Mouse (Mus musculus): ENCODE data around the gene Gm15294. TPM values are rescaled to one million over a fixed set of nuclear protein-coding genes. Genes with fewer than 3 reads are reported as not detected.

Gm15294 gene
- polyA plus RNA-seq (2014; fragmentation: Nextera tagmentation; extraction: Ambion mirVana): 0.39 TPM in 1 of 2 replicates, not detected in the other

DNA sequence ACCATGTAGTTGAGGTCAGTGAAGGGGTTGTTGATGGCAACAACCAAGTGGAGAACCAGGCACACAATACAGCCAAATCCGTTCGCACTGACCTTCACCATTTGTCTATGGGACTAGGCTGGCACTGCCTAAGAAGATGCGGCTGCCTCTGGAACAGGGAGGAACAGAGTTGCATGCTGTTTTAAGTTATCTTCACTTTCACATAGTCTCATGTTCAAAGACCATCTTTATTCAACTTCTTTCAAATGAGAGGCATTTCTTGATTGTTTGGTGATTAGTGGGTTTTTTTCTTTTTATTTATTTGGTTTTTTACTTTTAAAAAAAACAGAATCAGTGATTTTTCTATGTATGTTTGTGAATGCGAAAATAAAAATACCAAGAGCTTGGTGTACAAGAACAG is at the start of gene Gm15294:
TSS of gene Gm15294 (minus strand) at position 101 of the 400 bp plus-strand sequence.
- Histone ChIP-seq H3K4me3 (ENCODE audit: low read depth, low read length) (no peak within 1 kb of the TSS), H3K36me3 (ENCODE audit: insufficient read depth) (no peaks in the 10 kb centered on the region), H3K9ac (no peak within 1 kb of the TSS), H3K4me2 (no peak within 1 kb of the TSS), H3K27me3 (ENCODE audit: insufficient read depth, low read length) (no peaks in the 10 kb centered on the region), H3K9me3 (ENCODE audit: low read depth, low read length) (no peaks in the 10 kb centered on the region), H3K27ac (ENCODE audit: low read depth) (no peak within 1 kb of the TSS), H3K4me1 (ENCODE audit: insufficient read depth) (no peaks in the 10 kb centered on the region)
- whole genome bisulfite sequencing: 93% methylated on average over 4 of the region's 4 CpGs
- no peak for TF ChIP-seq CTCF (IDR thresholded peaks at IDR 0.05; ENCODE audit: low read depth)
- DNase-seq (no peak), ATAC-seq (ENCODE audit: insufficient read depth) (no peak)

DNA sequence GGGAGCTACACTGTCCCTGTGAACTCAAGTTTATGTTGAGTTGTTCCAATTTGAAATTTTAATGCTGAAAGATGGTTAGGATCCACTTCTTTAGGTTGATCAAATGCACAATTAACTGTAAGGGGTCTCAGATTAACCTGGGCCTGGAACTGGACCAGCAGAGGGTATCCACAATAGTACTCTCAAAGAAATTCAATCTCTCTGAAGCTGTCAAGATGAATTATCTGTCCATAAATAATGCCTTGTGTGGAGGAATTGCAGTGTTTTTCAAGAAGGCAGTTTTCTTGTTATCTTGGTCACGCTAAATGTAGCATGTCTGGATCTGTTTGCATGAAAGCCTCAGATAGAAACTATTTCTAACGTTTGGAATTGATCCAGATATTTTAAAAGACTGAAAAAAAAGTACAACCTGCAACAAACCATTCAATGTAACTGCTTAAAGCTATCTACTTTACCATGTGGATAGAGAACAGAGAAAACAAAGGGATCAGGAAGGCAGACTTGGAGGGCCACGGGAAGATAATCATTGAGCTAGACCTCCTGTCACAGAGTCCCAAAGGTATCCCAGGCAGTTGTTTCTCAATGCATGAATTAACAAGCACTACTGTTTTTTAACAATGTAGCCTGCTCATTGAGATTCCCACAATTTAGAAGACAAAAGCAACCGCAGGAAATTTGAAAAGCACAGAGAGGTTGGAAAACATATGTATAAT is 9.5 kb upstream of the Gm15294 start:
- WGBS: 61% methylated on average over 4 of the region's 4 CpGs
- DNase-seq (no peak), ATAC-seq (ENCODE audit: insufficient read depth) (no peak)
- Histone ChIP-seq H3K36me3 (ENCODE audit: insufficient read depth) (no peaks in the 10 kb centered on the region), H3K4me2 (no peak overlapping the region), H3K9ac (no peak overlapping the region), H3K4me3 (ENCODE audit: low read depth, low read length) (no peak overlapping the region), H3K4me1 (ENCODE audit: insufficient read depth) (no peaks in the 10 kb centered on the region), H3K27me3 (ENCODE audit: insufficient read depth, low read length) (no peaks in the 10 kb centered on the region), H3K9me3 (ENCODE audit: low read depth, low read length) (no peaks in the 10 kb centered on the region), H3K27ac (ENCODE audit: low read depth) (no peak overlapping the region)
- TF ChIP-seq CTCF (IDR thresholded peaks at IDR 0.05; ENCODE audit: low read depth): no peak

DNA sequence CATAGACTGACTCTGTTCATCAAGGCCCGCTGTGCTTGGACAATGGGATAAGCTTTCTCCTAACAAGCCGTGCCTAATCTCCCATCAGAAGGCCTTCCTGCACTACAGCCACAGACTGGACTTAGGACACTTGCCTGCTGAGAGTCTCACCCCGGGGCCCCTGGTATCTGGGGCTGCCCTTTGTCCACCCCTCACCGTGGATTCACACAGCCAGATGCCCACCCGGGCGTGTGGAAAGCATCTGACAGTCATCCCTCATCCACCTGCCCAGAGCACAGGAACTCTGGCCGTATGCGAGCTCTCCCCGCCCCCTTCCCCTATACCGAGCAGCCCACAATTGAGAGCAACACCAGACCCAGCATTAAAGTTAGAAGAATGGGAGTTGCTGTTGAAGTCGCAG is 1.0 kb downstream of the Gm15294 start:
- TF ChIP-seq CTCF (IDR thresholded peaks at IDR 0.05; ENCODE audit: low read depth): no peak
- Histone ChIP-seq H3K4me3 (ENCODE audit: low read depth, low read length) (no peak overlapping the region), H3K27ac (ENCODE audit: low read depth) (no peak overlapping the region), H3K4me1 (ENCODE audit: insufficient read depth) (no peaks in the 10 kb centered on the region), H3K9me3 (ENCODE audit: low read depth, low read length) (no peaks in the 10 kb centered on the region), H3K27me3 (ENCODE audit: insufficient read depth, low read length) (no peaks in the 10 kb centered on the region), H3K36me3 (ENCODE audit: insufficient read depth) (no peaks in the 10 kb centered on the region), H3K9ac (no peak overlapping the region), H3K4me2 (no peak overlapping the region)
- DNase-seq: no peak
- ATAC-seq (ENCODE audit: insufficient read depth): no peak
- 72% methylated on average over 11 of the region's 11 CpGs for WGBS

DNA sequence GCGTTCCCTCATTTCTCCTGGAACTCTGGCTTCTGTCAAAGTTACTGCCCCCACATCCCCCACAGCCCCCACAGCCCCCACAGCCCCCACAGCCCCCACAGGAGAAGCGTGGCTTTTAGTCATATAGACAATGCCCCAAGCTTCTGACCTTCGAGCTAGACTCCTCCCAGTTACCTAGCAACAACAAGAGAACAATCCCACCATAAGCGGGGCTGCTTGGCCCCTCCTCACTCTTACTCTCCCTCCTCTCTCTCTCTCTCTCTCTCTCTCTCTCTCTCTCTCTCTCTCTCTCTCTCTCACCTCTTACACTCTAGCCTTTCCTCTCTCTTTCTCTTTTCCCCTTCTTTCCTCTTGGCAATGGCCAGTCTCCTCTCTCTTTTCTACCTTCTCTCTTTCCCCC is 1.4 kb downstream of the Gm15294 start:
- WGBS: 65% methylated on average over 4 of the region's 4 CpGs
- no peak for DNase-seq
- Histone ChIP-seq H3K9me3 (ENCODE audit: low read depth, low read length) (no peaks in the 10 kb centered on the region), H3K9ac (no peak overlapping the region), H3K4me3 (ENCODE audit: low read depth, low read length) (no peak overlapping the region), H3K27ac (ENCODE audit: low read depth) (no peak overlapping the region), H3K4me2 (no peak overlapping the region), H3K36me3 (ENCODE audit: insufficient read depth) (no peaks in the 10 kb centered on the region), H3K27me3 (ENCODE audit: insufficient read depth, low read length) (no peaks in the 10 kb centered on the region), H3K4me1 (ENCODE audit: insufficient read depth) (no peaks in the 10 kb centered on the region)
- TF ChIP-seq CTCF (IDR thresholded peaks at IDR 0.05; ENCODE audit: low read depth): no peak
- no peak for ATAC-seq (ENCODE audit: insufficient read depth)

GRCm38 (mm10) chrX:141855684-141856396 is 19.2 kb downstream of the Gm15294 start:
- Histone ChIP-seq H3K36me3 (ENCODE audit: insufficient read depth) (no peaks in the 10 kb centered on the region), H3K4me3 (ENCODE audit: low read depth, low read length) (no peak overlapping the region), H3K9ac (no peak overlapping the region), H3K4me2 (no peak overlapping the region), H3K27me3 (ENCODE audit: insufficient read depth, low read length) (no peaks in the 10 kb centered on the region), H3K4me1 (ENCODE audit: insufficient read depth) (no peaks in the 10 kb centered on the region), H3K9me3 (ENCODE audit: low read depth, low read length) (no peaks in the 10 kb centered on the region), H3K27ac (ENCODE audit: low read depth) (no peak overlapping the region)
- no peak for ATAC-seq (ENCODE audit: insufficient read depth)
- DNase-seq: no peak
- no peak for TF ChIP-seq CTCF (IDR thresholded peaks at IDR 0.05; ENCODE audit: low read depth)
- 30% methylated on average over 6 of the region's 6 CpGs for WGBS

Other genes starting within 250 kb of the Gm15294 start
- gene Irs4, start 150.0 kb downstream of the Gm15294 start, polyA plus RNA-seq (2014; fragmentation: Nextera tagmentation; extraction: Ambion mirVana): not detected in 2 replicates